ENCODE assay signal across 12 mouse cellular contexts in the genomic region with DNA sequence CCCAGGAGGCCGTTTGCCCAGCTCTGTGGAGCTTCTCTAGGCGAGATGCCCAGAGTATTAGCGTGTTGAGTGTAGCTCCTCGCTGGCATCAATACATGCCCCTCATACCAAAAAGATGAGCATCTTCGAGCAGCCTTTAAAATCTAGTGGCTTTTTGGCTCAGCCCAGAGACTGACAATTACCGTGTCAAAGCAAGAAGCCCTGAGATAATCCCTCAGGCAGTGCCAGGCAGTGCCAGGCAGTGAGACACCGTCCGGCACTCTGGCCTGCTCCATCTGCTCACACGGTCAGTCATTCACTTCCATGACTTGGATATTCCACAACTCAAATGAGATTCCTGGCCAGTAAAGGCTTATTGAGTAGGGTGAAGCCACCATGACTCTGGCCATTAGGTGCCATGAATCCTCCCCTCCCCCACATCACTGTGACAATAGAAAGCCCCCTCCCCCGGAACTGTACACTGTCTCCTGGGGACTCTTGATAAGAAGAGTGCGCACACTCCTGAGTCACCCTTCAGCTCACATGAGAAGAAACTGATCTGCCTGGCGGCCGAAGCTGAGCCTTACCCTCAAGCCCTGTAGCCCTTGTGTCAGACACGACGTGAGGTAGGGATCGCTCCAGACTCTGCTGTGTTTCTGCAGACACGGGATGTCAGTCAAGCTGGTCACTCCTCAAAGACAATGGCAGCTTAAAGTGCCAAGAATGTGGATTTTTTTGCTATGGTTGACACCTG.
A peak's percentile ranks its signal among the peaks of the same experiment; 100 is the strongest.
DNase-seq lines count a peak whose midpoint lies in the region; ATAC-seq and TF ChIP-seq lines count a peak whose summit lies in the region.
"Had no signal": no experiment of that assay in that cellular context is flagged by ENCODE, and none has a peak within 500 bp of the region (broad histone marks: within the 10 kb centered on the region; RNA-seq: fewer than 3 reads in every experiment).

No protein-coding gene starts in this region.

- no peak overlapping the region for H3K27ac ChIP-seq in hindbrain, embryonic 16.5 days (ENCODE audit: low read depth, low read length)
- H3K27ac ChIP-seq in hindbrain, embryonic 14.5 days = no peak overlapping the region
- H3K27ac ChIP-seq in limb, embryonic 14.5 days (replicated peaks; ENCODE audit: low read depth, low read length) = no peak overlapping the region
- H3K27ac ChIP-seq in forebrain, embryonic 11.5 days (ENCODE audit: low read depth, low read length) = no peak overlapping the region
- H3K27ac ChIP-seq: heart, adult 2 months; neural tube, embryonic 12.5 days had no signal

- no peaks in the 10 kb centered on the region for H3K27me3 ChIP-seq in hindbrain, embryonic 16.5 days (replicated peaks; ENCODE audit: control insufficient read depth, insufficient read depth, low read length)
- H3K27me3 ChIP-seq in hindbrain, embryonic 14.5 days (ENCODE audit: control insufficient read depth, insufficient read depth, low read length) = no peaks in the 10 kb centered on the region
- no peaks in the 10 kb centered on the region for H3K27me3 ChIP-seq in limb, embryonic 14.5 days (ENCODE audit: control insufficient read depth, insufficient read depth, low read length)
- H3K27me3 ChIP-seq in forebrain, embryonic 11.5 days (ENCODE audit: control insufficient read depth, insufficient read depth, low read length) = no peaks in the 10 kb centered on the region

- no peak overlapping the region for H3K9ac ChIP-seq in hindbrain, embryonic 16.5 days (ENCODE audit: low read depth, low read length)
- no peak overlapping the region for H3K9ac ChIP-seq in hindbrain, embryonic 14.5 days
- peak overlapping the region; percentile 5; the same call in 1 of the 2 replicates for H3K9ac ChIP-seq in limb, embryonic 14.5 days (ENCODE audit: low read depth, low read length, severe bottlenecking)
- H3K9ac ChIP-seq in forebrain, embryonic 11.5 days (ENCODE audit: low read length) = no peak overlapping the region
- H3K9ac ChIP-seq: neural tube, embryonic 12.5 days had no signal

- H3K9me3 ChIP-seq in hindbrain, embryonic 16.5 days (ENCODE audit: control insufficient read depth, low read length) = no peaks in the 10 kb centered on the region
- H3K9me3 ChIP-seq in hindbrain, embryonic 14.5 days (ENCODE audit: control insufficient read depth, low read length) = no peaks in the 10 kb centered on the region
- no peaks in the 10 kb centered on the region for H3K9me3 ChIP-seq in limb, embryonic 14.5 days (ENCODE audit: control insufficient read depth, low read length)
- H3K9me3 ChIP-seq in forebrain, embryonic 11.5 days (ENCODE audit: control insufficient read depth, low read length) = no peaks in the 10 kb centered on the region
- H3K9me3 ChIP-seq: neural tube, embryonic 12.5 days had no signal

- H3K4me1 ChIP-seq in hindbrain, embryonic 16.5 days (ENCODE audit: control insufficient read depth, insufficient read depth, low read depth, low read length) = peaks cover 3% of the 10 kb centered on the region; the same call in 1 of the 2 replicates
- no peaks in the 10 kb centered on the region for H3K4me1 ChIP-seq in hindbrain, embryonic 14.5 days (replicated peaks; ENCODE audit: control insufficient read depth, insufficient read depth, low read length)
- peaks cover 28% of the 10 kb centered on the region for H3K4me1 ChIP-seq in limb, embryonic 14.5 days (ENCODE audit: control insufficient read depth, insufficient read depth, low read length)
- H3K4me1 ChIP-seq in forebrain, embryonic 11.5 days (replicated peaks; ENCODE audit: control insufficient read depth, insufficient read depth, low read length) = no peaks in the 10 kb centered on the region

- H3K4me2 ChIP-seq in hindbrain, embryonic 16.5 days (ENCODE audit: low read length) = no peak overlapping the region
- no peak overlapping the region for H3K4me2 ChIP-seq in hindbrain, embryonic 14.5 days (replicated peaks)
- H3K4me2 ChIP-seq in limb, embryonic 14.5 days (replicated peaks; ENCODE audit: low read depth, low read length, severe bottlenecking) = peak overlapping the region; percentile 26
- H3K4me2 ChIP-seq in forebrain, embryonic 11.5 days (ENCODE audit: low read depth, low read length, severe bottlenecking) = no peak overlapping the region
- H3K4me2 ChIP-seq: neural tube, embryonic 12.5 days had no signal

- no peak for TF ChIP-seq POLR2A in limb, embryonic 14.5 days (IDR thresholded peaks at IDR 0.05; ENCODE audit: borderline replicate concordance, extremely low read depth, insufficient read depth, insufficient read length)

- no peak for DNase-seq in hindbrain, embryonic 14.5 days (ENCODE audit: low spot score)
- peak; percentile 59 for DNase-seq in brain, adult 2 months (ENCODE audit: low read depth, low spot score)
- peak; percentile 15 for DNase-seq in cerebellum, adult 8-10 months
- DNase-seq in limb, embryonic 14.5 days (ENCODE audit: low spot score) = no peak
- no peak for DNase-seq in frontal cortex, postnatal 36 days (ENCODE audit: low spot score in 2 of 2)
- DNase-seq in forebrain, embryonic 11.5 days (ENCODE audit: low spot score) = no peak
- no peak for DNase-seq in lung, postnatal 14 days
- DNase-seq: adrenal gland, postnatal 36 days; heart, adult 2 months; thymus, adult 18-20 months had no signal

- H3K4me3 ChIP-seq in hindbrain, embryonic 16.5 days (ENCODE audit: low read length) = no peak overlapping the region
- H3K4me3 ChIP-seq in hindbrain, embryonic 14.5 days (replicated peaks; ENCODE audit: low read length) = no peak overlapping the region
- H3K4me3 ChIP-seq in limb, embryonic 14.5 days (replicated peaks; ENCODE audit: low read length) = no peak overlapping the region
- H3K4me3 ChIP-seq in forebrain, embryonic 11.5 days (ENCODE audit: low read depth, low read length) = no peak overlapping the region
- H3K4me3 ChIP-seq: heart, adult 2 months; neural tube, embryonic 12.5 days had no signal

- peak; percentile 40; the same call in 1 of the 2 replicates for ATAC-seq in hindbrain, embryonic 16.5 days
- no peak for ATAC-seq in hindbrain, embryonic 14.5 days (ENCODE audit: low FRiP score)
- ATAC-seq in limb, embryonic 14.5 days (ENCODE audit: low FRiP score, low read depth) = no peak
- no peak for ATAC-seq in forebrain, embryonic 11.5 days (replicated peaks; ENCODE audit: low FRiP score)

- H3K36me3 ChIP-seq in hindbrain, embryonic 16.5 days (ENCODE audit: control insufficient read depth, insufficient read depth, low read length) = no peaks in the 10 kb centered on the region
- H3K36me3 ChIP-seq in hindbrain, embryonic 14.5 days (replicated peaks; ENCODE audit: control insufficient read depth, insufficient read depth) = no peaks in the 10 kb centered on the region
- no peaks in the 10 kb centered on the region for H3K36me3 ChIP-seq in limb, embryonic 14.5 days (ENCODE audit: control insufficient read depth, insufficient read depth, low read length)
- H3K36me3 ChIP-seq in forebrain, embryonic 11.5 days (ENCODE audit: control insufficient read depth, insufficient read depth, low read length) = no peaks in the 10 kb centered on the region
- H3K36me3 ChIP-seq: neural tube, embryonic 12.5 days had no signal

- 63% methylated on average over 17 of the region's 17 CpGs for WGBS in hindbrain, embryonic 16.5 days
- 69% methylated on average over 17 of the region's 17 CpGs for whole genome bisulfite sequencing in hindbrain, embryonic 14.5 days
- 65% methylated on average over 17 of the region's 17 CpGs for WGBS in limb, embryonic 14.5 days
- 82% methylated on average over 17 of the region's 17 CpGs for WGBS in forebrain, embryonic 11.5 days

Comparison
In these comparisons a context has a peak if more than half of its experiments do, and no peak if none do; other contexts are left out.
1. DNase-seq: peak in brain, adult 2 months (single experiment) and cerebellum, adult 8-10 months (single experiment); none in hindbrain, embryonic 14.5 days (single experiment), limb, embryonic 14.5 days (single experiment), frontal cortex, postnatal 36 days (0 of 2), forebrain, embryonic 11.5 days (single experiment) and lung, postnatal 14 days (single experiment).